Mouse (Mus musculus): ENCODE data around the gene Vax2.

Gene Vax2

GRCm38 (mm10) chr6:83768485-83768884, 57.4 kb downstream of the Vax2 start:
- no peak for DNase-seq

GRCm38 (mm10) chr6:83774126-83774525, 63.1 kb downstream of the Vax2 start:
- no peak for DNase-seq

DNA sequence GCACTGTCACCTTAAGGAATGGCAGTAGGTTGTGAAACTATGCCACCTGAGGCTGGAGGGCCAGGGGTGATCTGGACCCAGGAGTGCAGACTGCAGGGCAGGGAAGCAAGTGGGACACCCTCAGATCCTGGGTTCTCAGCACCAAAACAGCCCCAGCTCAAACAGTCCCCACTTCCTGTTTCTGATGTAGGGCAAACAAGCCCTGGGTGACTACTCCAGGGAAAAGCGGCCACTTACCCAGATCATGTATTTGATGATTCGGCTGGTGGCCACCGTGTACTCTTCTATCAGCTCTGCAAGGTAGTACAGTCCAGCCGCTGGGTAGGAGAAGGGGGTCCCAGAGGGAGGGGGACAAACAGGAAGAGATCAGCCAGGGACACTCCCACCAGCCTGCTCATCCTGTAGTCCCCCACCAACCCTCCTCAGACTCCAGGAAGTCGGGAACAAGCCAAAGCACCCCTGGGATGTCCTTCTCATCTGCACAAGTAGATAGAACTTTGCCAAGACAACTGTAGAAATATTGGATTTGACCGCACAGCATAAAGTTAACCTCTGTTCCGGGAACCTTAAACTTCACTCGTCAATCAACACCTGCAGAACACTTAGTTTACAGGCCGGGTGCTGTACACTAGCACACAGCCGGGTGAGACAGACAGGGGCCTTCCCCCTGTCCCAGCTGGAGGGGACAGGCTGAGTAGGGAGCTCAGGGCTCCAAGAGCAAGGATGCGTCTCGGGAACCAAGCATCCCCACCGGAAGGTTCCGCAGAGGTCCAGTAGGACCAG, 63.9 kb downstream of the Vax2 start:
- DNase-seq, result peak; percentile 60

DNA sequence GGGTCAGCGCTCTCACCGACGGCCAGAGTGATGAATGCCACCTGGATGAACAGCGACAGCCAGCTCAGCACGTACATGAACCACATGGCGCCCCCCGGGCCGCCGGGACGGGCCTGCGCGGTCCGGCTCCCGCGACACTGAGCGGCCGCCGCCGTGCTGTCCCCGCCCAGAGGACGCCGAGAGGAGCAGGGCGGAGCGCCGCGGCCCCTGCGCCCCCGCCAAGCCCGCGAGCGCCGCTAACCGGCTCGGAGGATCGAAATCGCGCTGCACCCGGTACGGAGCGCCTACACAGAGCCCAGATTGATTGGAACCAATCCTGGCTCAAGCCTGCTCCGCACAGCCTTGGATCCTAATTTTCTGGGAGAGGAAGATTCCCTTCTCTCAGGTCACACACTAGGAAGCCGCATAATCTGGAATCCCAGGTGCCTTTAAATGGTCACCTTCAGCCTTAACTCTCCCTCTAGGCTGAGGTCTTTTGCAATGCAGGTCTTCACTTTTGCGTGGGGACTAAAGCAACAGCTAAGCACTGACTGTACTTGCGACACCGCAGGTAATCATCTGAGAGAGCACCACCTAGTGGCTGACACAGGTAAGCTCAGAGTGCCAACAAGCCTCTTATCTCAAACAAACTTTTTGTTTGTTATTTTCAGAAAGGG, 64.7 kb downstream of the Vax2 start, which contains the start of gene Tex261:
Gene Tex261 (minus strand): TSS at position 176 of the 656 bp plus-strand sequence.
- peak; percentile 90 for DNase-seq

DNA sequence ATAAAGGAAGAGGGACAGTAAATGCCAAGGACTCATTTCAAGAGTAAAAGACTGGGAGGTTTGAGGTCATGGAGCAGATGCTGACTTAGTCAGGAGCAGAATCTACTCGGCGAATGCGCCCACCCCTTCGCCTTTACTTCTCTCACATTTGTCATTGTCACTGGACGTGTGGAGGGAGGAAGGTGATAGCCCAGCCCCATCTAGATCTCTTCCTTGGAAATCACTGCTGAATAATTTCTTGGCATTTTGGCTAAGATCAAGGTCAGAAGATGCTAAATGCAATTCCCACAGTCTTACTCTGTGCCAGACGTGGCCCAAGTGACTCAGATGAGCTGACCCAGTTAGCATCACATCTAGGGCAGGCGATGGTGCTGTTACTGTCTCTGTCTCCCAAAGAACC, 67.2 kb downstream of the Vax2 start:
- no peak for DNase-seq

DNA sequence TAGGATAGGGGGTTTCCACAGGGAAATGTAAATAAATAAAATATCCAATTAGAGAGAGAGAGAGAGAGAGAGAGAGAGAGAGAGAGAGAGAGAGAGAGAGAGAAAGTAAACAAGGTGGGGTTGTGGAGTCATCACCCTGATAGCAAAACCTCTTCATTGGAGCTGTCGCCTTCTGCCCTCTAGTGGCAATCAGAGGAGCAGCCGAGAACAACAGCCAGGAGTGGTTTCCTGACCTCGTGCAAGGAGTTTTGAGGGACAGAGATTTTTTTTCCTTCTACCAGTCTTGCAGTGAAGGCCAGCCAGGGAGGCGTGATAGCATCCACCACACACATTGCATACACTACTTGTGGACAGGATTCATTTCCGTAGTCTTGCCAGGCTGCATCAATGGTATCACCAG, 68.0 kb downstream of the Vax2 start:
- DNase-seq, result peak; percentile 60

- no peak for DNase-seq
Observed at GRCm38 (mm10) chr6:83786426-83786825, 75.4 kb downstream of the Vax2 start.

Measured in thymus, postnatal 25 days (tissue).